Comparison of ENCODE assay signal across 9 mouse cellular contexts in the genomic region with DNA sequence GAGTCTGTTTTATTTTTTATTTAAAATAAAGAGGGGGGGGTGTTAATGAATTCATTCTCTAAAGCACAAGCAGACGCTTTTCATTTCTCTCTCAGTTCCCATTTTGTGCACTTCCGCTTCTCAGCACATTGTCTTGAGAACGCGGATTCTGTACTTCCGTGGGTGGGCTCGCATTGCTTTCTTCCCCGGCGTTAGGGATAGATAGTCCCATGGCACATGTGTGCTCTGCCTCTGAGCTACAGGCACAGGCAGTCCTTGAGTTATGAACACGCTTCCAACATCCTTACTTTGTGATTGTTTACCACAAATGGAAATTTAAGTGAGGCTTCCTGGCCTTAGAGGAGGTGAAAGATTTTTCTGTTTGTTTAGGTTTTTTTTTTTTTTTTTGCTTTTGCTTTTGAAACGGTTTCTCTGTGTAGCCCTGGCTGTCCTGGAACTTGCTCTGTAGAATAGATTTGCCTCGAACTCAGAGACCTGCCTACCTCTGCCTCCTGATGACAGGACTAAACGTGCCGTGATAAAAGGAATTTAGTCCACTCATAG. TPM values are rescaled to one million over a fixed set of nuclear protein-coding genes. Genes with fewer than 3 reads are reported as not detected.
DNase-seq lines count a peak whose midpoint lies in the region; ATAC-seq and TF ChIP-seq lines count a peak whose summit lies in the region.
"Had no signal": no experiment of that assay in that cellular context is flagged by ENCODE, and none has a peak within 500 bp of the region (broad histone marks: within the 10 kb centered on the region; RNA-seq: fewer than 3 reads in every experiment).

No protein-coding gene starts in this region.

- TF ChIP-seq CTCF in thymus, adult 2 months (IDR thresholded peaks at IDR 0.05; ENCODE audit: borderline replicate concordance, control insufficient read depth, extremely low read depth, insufficient read depth, low read length, poor library complexity): no peak

- 36% methylated on average over 13 of the region's 13 CpGs for WGBS in liver, embryonic 16.5 days (ENCODE audit: insufficient replicate concordance)
- 16% methylated on average over 13 of the region's 13 CpGs for WGBS in thymus, adult 2 months

- H3K9me3 ChIP-seq in liver, embryonic 16.5 days (replicated peaks; ENCODE audit: control insufficient read depth, low read length): no peaks in the 10 kb centered on the region

- peak overlapping the region; percentile 60 for H3K4me2 ChIP-seq in liver, embryonic 16.5 days (ENCODE audit: low read depth, low read length)

- peak; percentile 36 to 51 for DNase-seq in left cerebral cortex, postnatal 14 days (ENCODE audit: low spot score in 2 of 2)
- DNase-seq in left cerebral cortex, postnatal 10 days (ENCODE audit: extremely low spot score in 1 of 2, low spot score in 2 of 2): no peak
- DNase-seq in heart, adult 18-20 months: peak; percentile 62 to 81
- peak; percentile 57 for DNase-seq in thymus, adult 2 months
- DNase-seq in left cerebral cortex, adult 9 months (ENCODE audit: low spot score in 2 of 2): no peak
- DNase-seq in layer of hippocampus, adult 8-10 months (ENCODE audit: low spot score in 2 of 2): no peak
- DNase-seq in gastrocnemius, postnatal 36 days: no peak
- DNase-seq: gastrocnemius, postnatal 14 days had no signal

- no peaks in the 10 kb centered on the region for H3K36me3 ChIP-seq in liver, embryonic 16.5 days (ENCODE audit: control insufficient read depth, insufficient read depth)
- H3K36me3 ChIP-seq in thymus, adult 2 months (ENCODE audit: control insufficient read depth, insufficient read depth, low read length): no peaks in the 10 kb centered on the region

- H3K27ac ChIP-seq in liver, embryonic 16.5 days (ENCODE audit: low read length): no peak overlapping the region; the same call in 1 of the 2 replicates
- peak overlapping the region; percentile 91 for H3K27ac ChIP-seq in thymus, adult 2 months (ENCODE audit: control insufficient read depth, insufficient read depth, low read length)

- intact Hi-C loops in left cerebral cortex, postnatal 14 days (cut with DNase I): no loop called here
- intact Hi-C loops in left cerebral cortex, postnatal 10 days (cut with DNase I): no loop called here
- intact Hi-C loops in gastrocnemius, postnatal 36 days (cut with DNase I): loop anchor here (5.0 kb wide), 2 partner anchors 56 to 106 kb away; no protein-coding TSS in a partner anchor

- H3K27me3 ChIP-seq in liver, embryonic 16.5 days (ENCODE audit: control insufficient read depth, insufficient read depth, low read depth, low read length): no peaks in the 10 kb centered on the region
- no peaks in the 10 kb centered on the region for H3K27me3 ChIP-seq in thymus, adult 2 months (ENCODE audit: control insufficient read depth, insufficient read depth, low read length)

- no peak overlapping the region for H3K9ac ChIP-seq in liver, embryonic 16.5 days (ENCODE audit: low read depth, low read length)

- no peak for ATAC-seq in liver, embryonic 16.5 days (ENCODE audit: low read depth)

- TF ChIP-seq POLR2A in thymus, adult 2 months (IDR thresholded peaks at IDR 0.05; ENCODE audit: control insufficient read depth, extremely low read depth, insufficient read depth, low read length, poor library complexity): no peak

- H3K4me1 ChIP-seq in liver, embryonic 16.5 days (ENCODE audit: control insufficient read depth, low read depth, low read length): peaks cover 5% of the 10 kb centered on the region
- peaks cover 42% of the 10 kb centered on the region for H3K4me1 ChIP-seq in thymus, adult 2 months (replicated peaks; ENCODE audit: control insufficient read depth, insufficient read depth, low read length)

- H3K4me3 ChIP-seq in liver, embryonic 16.5 days (ENCODE audit: low read depth, low read length): no peak overlapping the region
- no peak overlapping the region for H3K4me3 ChIP-seq in thymus, adult 2 months (ENCODE audit: control insufficient read depth, insufficient read depth, low read length)

RNA-seq across cellular contexts. Expression of gene Olfr279, which starts 19.3 kb away (rescaled TPM):
- under 1 TPM in 1 of 2 experiments, not detected in 1; 0.11 TPM for total RNA-seq in left cerebral cortex, postnatal 14 days (2021)
- not detected for total RNA-seq in left cerebral cortex, postnatal 10 days (2021)
- not detected for total RNA-seq in heart, adult 18-20 months (2021)
- not detected in 2 replicates for polyA plus RNA-seq in liver, embryonic 16.5 days (2015; fragmentation: Nextera tagmentation; extraction: Ambion mirVana)
- not detected in 2 replicates for polyA plus RNA-seq in thymus, adult 2 months (2012; rRNA removed)
- not detected for total RNA-seq in layer of hippocampus, adult 8-10 months (2022)
- total RNA-seq in gastrocnemius, postnatal 36 days (2021): not detected
- total RNA-seq: gastrocnemius, postnatal 14 days had no signal

RNA-seq across cellular contexts. Expression of gene Kansl2, which starts 22.6 kb away (rescaled TPM):
- 10 to 100 TPM; 59.5 to 61.0 TPM for total RNA-seq in left cerebral cortex, postnatal 14 days (2021)
- total RNA-seq in left cerebral cortex, postnatal 10 days (2021): 10 to 100 TPM; 62.2 to 64.0 TPM
- 10 to 100 TPM; 73.5 to 85.8 TPM for total RNA-seq in heart, adult 18-20 months (2021)
- 28.3 and 28.5 TPM in 2 replicates for polyA plus RNA-seq in liver, embryonic 16.5 days (2015; fragmentation: Nextera tagmentation; extraction: Ambion mirVana)
- 71.6 and 78.4 TPM in 2 replicates for polyA plus RNA-seq in thymus, adult 2 months (2012; rRNA removed)
- total RNA-seq in layer of hippocampus, adult 8-10 months (2022): 10 to 100 TPM; 54.1 to 60.0 (median 57.2) TPM
- 10 to 100 TPM; 62.2 to 64.5 TPM for total RNA-seq in gastrocnemius, postnatal 36 days (2021)

RNA-seq across cellular contexts. Expression of gene Lalba, which starts 28.9 kb away (rescaled TPM):
- total RNA-seq in left cerebral cortex, postnatal 14 days (2021): not detected
- total RNA-seq in left cerebral cortex, postnatal 10 days (2021): not detected
- total RNA-seq in heart, adult 18-20 months (2021): under 1 TPM in 1 of 2 experiments, not detected in 1; 0.39 TPM
- polyA plus RNA-seq in liver, embryonic 16.5 days (2015; fragmentation: Nextera tagmentation; extraction: Ambion mirVana): not detected in 2 replicates
- 0.48 TPM in 1 of 2 replicates, not detected in the other for polyA plus RNA-seq in thymus, adult 2 months (2012; rRNA removed)
- not detected for total RNA-seq in layer of hippocampus, adult 8-10 months (2022)
- total RNA-seq in gastrocnemius, postnatal 36 days (2021): not detected
- total RNA-seq: gastrocnemius, postnatal 14 days had no signal

RNA-seq across cellular contexts. Expression of gene OR5BS1P, which starts 41.8 kb away (rescaled TPM):
- not detected for total RNA-seq in left cerebral cortex, postnatal 14 days (2021)
- not detected for total RNA-seq in left cerebral cortex, postnatal 10 days (2021)
- not detected for total RNA-seq in heart, adult 18-20 months (2021)
- polyA plus RNA-seq in liver, embryonic 16.5 days (2015; fragmentation: Nextera tagmentation; extraction: Ambion mirVana): not detected in 2 replicates
- not detected in 2 replicates for polyA plus RNA-seq in thymus, adult 2 months (2012; rRNA removed)
- not detected for total RNA-seq in layer of hippocampus, adult 8-10 months (2022)
- total RNA-seq in gastrocnemius, postnatal 36 days (2021): not detected
- total RNA-seq: gastrocnemius, postnatal 14 days had no signal

RNA-seq across cellular contexts. Expression of gene Olfr281, which starts 59.1 kb away (rescaled TPM):
- not detected for total RNA-seq in left cerebral cortex, postnatal 14 days (2021)
- not detected for total RNA-seq in left cerebral cortex, postnatal 10 days (2021)
- not detected for total RNA-seq in heart, adult 18-20 months (2021)
- not detected in 2 replicates for polyA plus RNA-seq in liver, embryonic 16.5 days (2015; fragmentation: Nextera tagmentation; extraction: Ambion mirVana)
- not detected in 2 replicates for polyA plus RNA-seq in thymus, adult 2 months (2012; rRNA removed)
- total RNA-seq in layer of hippocampus, adult 8-10 months (2022): not detected
- total RNA-seq in gastrocnemius, postnatal 36 days (2021): not detected
- total RNA-seq: gastrocnemius, postnatal 14 days had no signal

Comparison
In these comparisons a context has a peak if more than half of its experiments do, and no peak if none do; other contexts are left out.
1. DNase-seq: peak in left cerebral cortex, postnatal 14 days (2 of 2), heart, adult 18-20 months (2 of 2) and thymus, adult 2 months (single experiment); none in left cerebral cortex, postnatal 10 days (0 of 2), left cerebral cortex, adult 9 months (0 of 2), layer of hippocampus, adult 8-10 months (0 of 2) and gastrocnemius, postnatal 36 days (0 of 2).